Mouse (Mus musculus): ENCODE measurements around the gene Samd14.

Samd14 gene

DNA sequence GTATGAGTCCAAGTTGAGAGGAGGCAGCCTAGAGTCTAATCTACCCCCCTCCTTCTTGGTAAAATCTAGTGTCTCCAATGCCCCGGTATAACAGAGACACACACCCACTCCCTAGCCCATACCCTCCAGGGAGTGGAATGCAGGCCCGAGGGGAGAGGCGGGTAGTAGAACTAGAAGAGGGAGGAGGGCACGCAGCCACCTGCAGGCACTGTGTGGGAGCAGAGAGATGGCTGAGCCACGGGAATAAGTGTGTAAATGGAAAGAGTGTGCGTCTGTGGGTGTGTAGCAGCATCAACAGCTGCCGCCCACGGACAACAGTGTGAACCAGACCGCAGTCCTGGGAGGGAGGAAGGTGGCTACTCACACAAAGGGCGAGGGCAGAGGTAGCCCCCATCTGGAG lies 25.2 kb downstream of the Samd14 start:
- POLR2A ChIA-PET, result interaction anchor here in 1 of 4 experiments (0.6 kb wide), 1 partner anchor 443 kb away, joined by 10 read pairs; no protein-coding TSS in a partner anchor
- CTCF ChIA-PET, result interaction anchor here in 1 of 4 experiments (0.6 kb wide), 1 partner anchor 47 kb away, joined by 3 read pairs; no protein-coding TSS in a partner anchor

DNA sequence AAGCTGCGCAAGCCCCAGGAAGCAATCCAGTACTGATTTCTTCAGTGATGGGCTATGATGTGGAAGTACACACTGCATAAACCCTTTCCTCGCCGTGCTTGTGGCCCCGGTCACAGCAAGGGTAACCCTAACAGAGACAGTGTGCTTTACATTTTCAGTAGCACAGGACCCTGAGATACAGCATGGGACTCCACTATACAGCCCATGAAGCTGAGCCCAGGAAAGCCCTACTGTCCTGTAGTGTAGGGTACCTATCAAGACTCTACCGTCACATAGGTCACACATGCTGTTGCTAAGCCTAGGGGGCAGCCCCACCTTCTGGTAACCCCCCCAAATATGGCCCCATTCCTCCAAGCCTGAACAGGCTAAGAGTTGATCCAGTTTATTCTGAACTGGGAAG lies 26.8 kb downstream of the Samd14 start:
- CTCF ChIA-PET, result interaction anchor here in 1 of 4 experiments (0.6 kb wide), 1 partner anchor 100 kb away, joined by 4 read pairs; no protein-coding TSS in a partner anchor
- POLR2A ChIA-PET, result no interaction called here

DNA sequence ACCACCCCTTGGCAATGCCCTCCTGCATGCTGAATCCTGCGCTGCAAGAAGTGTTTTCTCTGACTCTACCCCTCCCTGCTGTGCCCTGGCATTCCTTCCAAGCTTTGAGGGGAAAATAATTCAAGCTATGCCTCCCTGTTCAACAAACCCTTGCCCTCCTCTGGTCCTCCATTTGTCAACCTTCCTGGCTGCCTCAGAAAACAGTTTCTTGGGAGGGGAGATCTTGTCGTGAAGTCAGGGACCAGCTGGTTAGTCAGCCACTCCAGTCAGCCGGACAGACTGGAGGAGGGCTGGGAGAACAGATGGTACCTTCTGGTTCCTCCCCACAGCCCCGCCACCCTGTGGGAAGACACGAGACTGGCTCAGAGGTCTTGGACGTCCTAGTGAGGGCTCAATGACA lies 27.6 kb downstream of the Samd14 start:
- ChIA-PET POLR2A (no interaction called here), CTCF (no interaction called here)

DNA sequence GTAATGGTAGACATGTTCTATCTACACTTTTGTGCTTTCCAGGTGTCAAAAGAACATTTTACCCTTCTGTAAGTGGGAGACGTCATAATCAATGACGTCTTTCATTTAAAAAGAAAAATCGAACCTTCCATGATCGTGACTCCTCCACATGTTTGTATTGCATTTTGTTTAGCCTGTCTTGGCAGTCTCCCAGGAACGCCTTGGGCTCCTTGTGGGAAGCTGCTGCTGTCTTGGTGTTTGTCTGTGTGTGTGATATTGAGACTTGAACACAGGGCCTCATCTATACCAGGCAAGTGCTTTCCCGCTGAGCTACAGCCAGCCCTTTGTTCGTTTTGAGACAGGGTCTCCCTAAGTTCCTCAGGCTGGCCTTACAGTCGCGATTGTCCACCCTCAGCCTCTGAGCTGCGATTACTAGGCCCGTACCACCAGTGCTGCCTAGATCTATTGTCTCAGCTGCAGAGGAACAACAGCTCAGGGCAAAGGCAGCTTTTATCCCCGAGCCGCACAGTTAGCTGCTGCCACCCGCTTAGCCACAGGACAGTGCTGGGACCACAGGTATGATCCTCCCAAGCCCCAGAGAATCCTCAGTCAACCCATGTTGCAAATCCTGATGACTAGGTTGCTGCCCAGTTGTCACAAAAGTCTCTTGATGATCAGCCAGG lies 28.6 kb downstream of the Samd14 start:
- ChIA-PET CTCF (interaction anchor here in 1 of 4 experiments (0.6 kb wide), 1 partner anchor 1222 kb away, joined by 4 read pairs; no protein-coding TSS in a partner anchor), POLR2A (no interaction called here)

DNA sequence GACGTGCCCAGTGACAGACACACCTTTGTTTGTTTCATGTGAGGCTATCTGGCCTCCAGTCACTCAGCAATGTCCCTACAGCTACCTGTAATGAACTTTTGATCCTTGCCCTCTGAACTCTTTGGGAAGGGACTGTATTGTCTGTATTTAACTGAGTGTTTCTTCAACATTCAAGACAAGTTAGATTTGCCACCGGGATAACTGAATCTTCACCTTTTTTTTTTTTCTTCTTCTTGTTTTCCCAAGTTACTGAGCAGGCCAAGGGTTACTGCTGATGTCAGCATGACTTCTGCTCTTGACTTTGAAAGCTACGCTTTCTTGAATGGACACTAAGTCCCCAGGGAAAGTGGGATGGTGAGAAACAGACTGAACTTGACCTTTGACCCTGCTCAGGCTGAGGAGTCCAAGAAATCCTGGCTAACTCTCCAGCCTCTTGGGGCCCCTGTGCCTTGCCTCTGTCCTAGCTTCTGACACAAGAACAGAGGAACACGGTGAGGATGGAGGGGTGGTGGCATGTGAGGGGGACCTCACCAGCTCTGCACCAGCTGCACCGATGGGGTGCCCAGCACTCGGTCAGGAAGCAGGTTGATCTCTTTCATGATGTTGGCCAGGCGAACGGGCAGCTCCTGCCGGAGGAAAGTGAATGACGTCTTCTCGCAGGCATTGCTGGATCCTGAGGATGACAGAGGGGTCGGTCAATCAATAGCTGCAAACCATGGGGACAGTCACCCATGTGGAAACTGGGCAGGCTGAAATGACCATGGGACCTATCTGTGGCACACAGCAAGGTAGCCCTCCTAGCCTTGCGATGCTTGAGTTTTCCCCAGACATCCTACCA lies 29.4 kb downstream of the Samd14 start:
- ChIA-PET POLR2A (interaction anchor here in 1 of 4 experiments (2.5 kb wide), 1 partner anchor 37 kb away, joined by 6 read pairs; the partner anchor contains the start of gene Itga3), CTCF (interaction anchor here in 2 of 4 experiments (0.5 to 1.9 kb wide), 2 partner anchors 213 to 1359 kb away, joined by 3 to 4 read pairs; no protein-coding TSS in a partner anchor)

DNA sequence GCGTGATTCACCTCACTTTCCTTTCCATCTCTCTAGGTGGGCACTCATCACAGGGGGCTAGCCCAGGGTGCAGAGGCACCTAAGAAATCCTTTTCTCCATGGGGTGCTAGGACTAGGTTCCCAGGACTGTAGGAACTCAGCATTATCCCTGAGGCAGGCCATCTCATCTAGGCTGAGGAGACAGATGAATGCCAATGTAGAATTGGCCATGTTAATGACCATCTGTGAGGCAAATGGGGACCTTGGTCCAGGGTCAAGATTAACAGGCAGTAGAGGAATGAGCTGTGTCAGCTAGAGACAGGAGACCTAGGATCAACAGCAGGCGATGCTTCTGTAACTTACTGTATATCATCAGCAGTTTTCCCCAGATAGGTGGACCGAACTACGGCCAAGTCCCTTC lies 30.1 kb downstream of the Samd14 start:
- CTCF ChIA-PET, result interaction anchor here in 3 of 4 experiments (0.5 to 1.9 kb wide), 3 partner anchors 53 to 1358 kb away, joined by 3 to 4 read pairs (median 3); no protein-coding TSS in a partner anchor
- POLR2A ChIA-PET, result interaction anchor here in 2 of 4 experiments (0.6 to 2.5 kb wide), 4 partner anchors 15 to 271 kb away, joined by 3 to 6 read pairs (median 3); partner anchors contain the start of gene Itga3 (in 1 of the 2)

DNA sequence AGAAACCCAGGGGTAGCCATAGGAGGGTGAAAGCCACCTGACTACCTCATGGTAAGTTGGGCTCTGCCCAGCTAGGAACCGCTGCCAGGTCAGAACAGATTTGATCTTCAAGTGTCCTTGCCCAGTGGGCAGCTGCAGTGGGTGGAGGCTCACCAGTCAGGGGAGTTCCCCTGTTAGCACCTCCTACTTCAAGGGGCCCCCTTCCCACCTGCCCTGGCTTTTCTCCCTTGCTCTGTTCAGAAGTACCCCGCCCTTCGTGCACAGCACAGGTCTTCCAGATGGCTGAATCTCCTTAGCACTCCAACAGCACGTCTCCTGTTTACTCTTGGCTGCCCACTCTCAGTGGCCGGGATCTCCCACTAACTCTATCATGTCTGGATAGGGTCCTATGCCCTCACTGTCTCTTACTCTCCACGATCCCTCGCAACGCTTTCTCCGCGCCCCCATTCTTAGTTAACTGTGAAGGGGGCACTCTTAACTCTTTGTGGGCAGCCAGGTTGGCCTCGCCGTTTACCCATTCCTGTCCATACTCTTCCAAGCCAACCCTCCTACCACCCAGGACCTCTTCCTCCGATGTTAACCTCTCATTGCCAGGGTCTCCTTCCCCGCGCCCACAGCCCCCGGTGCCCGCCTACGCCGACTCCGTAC lies 30.9 kb downstream of the Samd14 start:
- ChIA-PET POLR2A (interaction anchor here in 2 of 4 experiments (0.6 to 2.5 kb wide), 5 partner anchors 11 to 270 kb away, joined by 3 to 6 read pairs (median 3); partner anchors contain the start of gene Itga3 (in 1 of the 2)), CTCF (interaction anchor here in 3 of 4 experiments (0.6 to 2.2 kb wide), 6 partner anchors 16 to 211 kb away, joined by 3 to 6 read pairs (median 4); no protein-coding TSS in a partner anchor)

DNA sequence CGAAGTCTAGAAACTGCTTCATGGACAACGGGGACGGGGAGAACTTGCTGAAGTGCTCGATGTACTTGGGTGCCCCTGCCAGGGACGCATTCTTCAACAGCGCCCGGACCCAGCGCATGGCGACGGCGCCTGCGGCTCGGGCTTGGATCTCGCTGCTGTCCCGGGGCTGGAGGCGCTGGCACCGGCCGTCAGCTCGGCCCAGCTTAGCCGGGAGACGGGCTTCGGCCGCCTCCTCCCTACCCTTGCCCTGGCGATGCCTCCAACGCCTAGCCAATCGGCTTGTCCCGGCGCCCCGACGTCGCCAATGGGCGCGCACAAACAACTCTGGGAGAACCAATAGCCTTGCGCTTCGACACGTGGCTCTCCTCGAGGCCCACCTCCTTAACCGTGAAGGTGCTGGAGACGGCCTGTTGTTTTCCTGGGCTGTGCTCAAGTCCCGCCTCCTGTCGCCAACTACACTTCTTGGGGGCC lies 31.5 kb downstream of the Samd14 start, which contains the start of gene Pdk2:
TSS of gene Pdk2 (minus strand) at position 216 of the 471 bp plus-strand sequence.
- ChIA-PET POLR2A (interaction anchor here in 3 of 4 experiments (0.6 to 2.5 kb wide), 15 partner anchors 11 to 271 kb away, joined by 3 to 6 read pairs (median 3); partner anchors contain the start of genes Itga3 (in 2 of the 3) and Ppp1r9b (in 1 of the 3)), CTCF (interaction anchor here (0.6 to 2.5 kb wide), 26 partner anchors 8 to 255 kb away, joined by 3 to 19 read pairs (median 4); no protein-coding TSS in a partner anchor)

DNA sequence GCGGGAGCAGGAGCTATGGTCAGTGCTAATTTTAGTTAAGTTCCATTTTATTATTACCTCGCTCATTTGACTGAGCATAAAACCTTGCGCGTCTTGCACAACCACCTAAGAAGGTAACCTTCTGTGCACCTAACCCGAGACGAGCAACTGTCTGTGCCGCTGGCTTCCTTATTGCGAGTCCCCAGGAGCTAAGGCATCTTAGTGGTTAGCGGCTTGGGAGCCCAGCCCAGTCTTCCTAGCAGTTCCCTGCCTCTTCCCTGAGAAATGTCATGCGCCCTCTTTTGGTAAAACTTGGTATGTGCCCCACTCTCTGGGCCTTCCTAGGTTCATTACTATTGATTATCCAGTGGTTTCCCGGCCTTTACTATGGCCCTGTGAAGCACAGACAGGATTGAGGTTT lies 32.4 kb downstream of the Samd14 start:
- CTCF ChIA-PET, result interaction anchor here (0.5 to 2.5 kb wide), 47 partner anchors 9 to 567 kb away, joined by 3 to 19 read pairs (median 4); partner anchors contain the start of gene Itga3 (in 1 of the 4)

DNA sequence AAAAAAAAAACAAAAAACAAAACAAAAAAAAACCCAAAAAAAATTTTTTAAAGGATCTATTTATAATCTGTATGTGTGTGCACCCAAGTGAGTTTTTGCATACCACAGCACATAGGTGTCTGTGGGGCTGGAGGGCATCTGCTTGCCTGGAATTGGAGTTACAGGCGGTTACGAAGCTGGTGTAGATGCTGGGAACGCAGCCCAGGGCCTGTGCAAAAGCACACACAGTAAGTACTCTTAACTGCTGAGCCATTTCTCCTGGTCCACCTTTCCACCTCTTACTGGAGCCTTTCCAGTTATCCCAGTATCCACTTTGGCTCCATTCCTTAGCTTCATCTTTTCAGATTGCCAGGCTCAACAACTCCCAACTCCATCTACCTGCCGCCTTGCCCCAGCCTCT lies 33.4 kb downstream of the Samd14 start:
- POLR2A ChIA-PET, result interaction anchor here in 3 of 4 experiments (0.6 to 2.1 kb wide), 5 partner anchors 9 to 464 kb away, joined by 3 to 5 read pairs (median 3); partner anchors contain the start of gene Itga3 (in 1 of the 3)

More for the DNA sequence above, 32.4 kb downstream of the Samd14 start:
- POLR2A ChIA-PET, result interaction anchor here in 3 of 4 experiments (0.6 to 2.1 kb wide), 21 partner anchors 9 to 556 kb away, joined by 3 to 6 read pairs (median 3); partner anchors contain the start of genes Ppp1r9b (in 2 of the 3) and Itga3 (in 1 of the 3)

DNA sequence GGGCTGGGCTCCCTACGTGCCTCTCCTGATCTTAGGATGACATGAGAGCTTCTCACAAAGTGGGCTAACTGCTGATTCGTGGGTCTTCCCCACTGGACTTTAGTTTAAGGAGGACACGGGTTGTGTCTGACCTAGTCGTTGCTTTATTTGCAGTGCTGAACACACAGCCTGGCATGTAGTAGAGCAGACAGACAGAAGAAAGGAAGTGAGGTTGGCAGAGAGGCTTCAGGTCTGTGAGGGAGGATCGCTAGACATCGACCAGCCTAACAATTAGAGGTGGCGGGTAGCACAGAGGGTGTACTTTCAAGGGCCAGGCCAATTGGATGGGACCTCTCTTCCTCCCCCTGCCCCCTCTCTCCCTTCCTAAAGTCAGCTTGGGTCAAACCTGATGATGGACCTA lies 33.9 kb downstream of the Samd14 start:
- ChIA-PET CTCF (interaction anchor here in 2 of 4 experiments (0.7 to 2.5 kb wide), 6 partner anchors 10 to 215 kb away, joined by 3 to 19 read pairs (median 4); no protein-coding TSS in a partner anchor), POLR2A (interaction anchor here in 2 of 4 experiments (0.6 to 1.2 kb wide), 3 partner anchors 10 to 101 kb away, joined by 3 read pairs; no protein-coding TSS in a partner anchor)

More for the DNA sequence above, 33.4 kb downstream of the Samd14 start:
- CTCF ChIA-PET, result interaction anchor here in 3 of 4 experiments (0.7 to 2.5 kb wide), 12 partner anchors 10 to 216 kb away, joined by 3 to 19 read pairs (median 5); no protein-coding TSS in a partner anchor

DNA sequence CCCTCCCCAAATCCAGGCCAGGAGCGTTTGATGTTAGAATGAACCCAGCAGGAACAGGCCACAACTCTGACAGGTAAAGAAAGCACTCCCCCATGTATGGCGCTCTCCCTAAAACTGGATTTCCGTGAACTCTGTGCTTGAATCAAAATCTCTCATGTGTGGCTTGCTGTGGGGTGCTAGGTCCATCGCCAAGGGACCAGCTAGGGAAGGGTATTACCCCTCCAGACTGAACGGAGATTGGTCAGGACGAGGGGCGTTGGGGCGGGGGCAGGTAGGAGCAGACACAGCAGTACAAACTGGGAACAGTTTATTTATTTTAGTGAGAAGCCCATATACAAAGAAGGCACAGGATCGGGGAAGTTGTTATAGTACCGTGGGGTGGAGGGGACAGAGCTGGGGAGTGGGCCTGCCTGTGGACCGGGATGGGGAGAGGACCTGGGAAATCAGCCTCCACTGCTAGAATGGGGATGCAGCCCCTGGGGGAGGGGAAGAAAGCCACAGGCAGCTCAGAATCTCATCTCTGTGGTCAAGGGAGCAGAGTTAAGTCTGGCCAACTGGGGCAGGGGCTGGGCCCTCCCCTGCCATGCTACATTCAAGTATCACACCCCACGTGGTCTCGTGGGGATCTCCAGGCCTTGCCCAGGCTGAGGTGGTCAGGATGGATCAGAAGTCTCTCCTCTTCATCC lies 34.6 kb downstream of the Samd14 start:
- POLR2A ChIA-PET, result interaction anchor here in 1 of 4 experiments (1.2 kb wide), 1 partner anchor 11 kb away, joined by 3 read pairs; no protein-coding TSS in a partner anchor
- CTCF ChIA-PET, result interaction anchor here in 2 of 4 experiments (0.6 to 1.4 kb wide), 3 partner anchors 26 to 187 kb away, joined by 3 to 5 read pairs (median 3); no protein-coding TSS in a partner anchor

DNA sequence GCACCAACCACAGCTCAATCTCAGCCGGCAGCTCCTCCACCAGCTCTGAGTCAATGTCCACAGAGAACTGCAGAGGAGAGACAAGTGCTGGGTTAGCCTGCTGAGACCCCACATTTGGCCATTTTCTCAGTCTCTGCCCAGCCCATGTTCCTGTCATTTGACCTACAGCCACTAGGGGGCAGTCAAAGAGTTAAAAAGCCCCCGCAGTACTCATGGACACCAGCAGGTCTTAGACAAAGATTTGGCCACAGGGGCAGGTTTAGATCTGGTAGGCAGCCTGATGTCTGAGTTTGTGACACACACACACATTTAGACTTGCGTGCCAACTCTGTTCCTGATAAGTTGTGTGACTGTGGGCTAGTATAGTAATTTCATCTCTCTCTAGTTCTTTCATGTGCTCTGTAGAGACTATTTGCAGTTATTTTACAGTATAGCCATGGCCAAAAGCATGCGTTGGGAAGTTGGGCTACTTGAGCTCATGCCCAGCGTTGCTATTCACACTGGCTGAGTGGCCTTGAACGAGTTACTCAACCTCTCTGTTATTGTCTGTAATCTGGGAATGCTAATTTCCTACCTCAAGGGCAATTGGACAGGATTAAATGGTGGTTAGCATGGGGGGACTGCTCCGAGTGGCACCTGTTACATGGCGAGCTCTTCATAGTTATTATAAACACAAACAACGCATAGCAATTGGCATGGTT lies 37.5 kb downstream of the Samd14 start:
- CTCF ChIA-PET, result interaction anchor here (0.6 to 2.2 kb wide), 18 partner anchors 10 to 474 kb away, joined by 3 to 7 read pairs (median 4); no protein-coding TSS in a partner anchor
- POLR2A ChIA-PET, result interaction anchor here in 1 of 4 experiments (1.1 to 1.7 kb wide), 3 partner anchors 9 to 111 kb away, joined by 3 to 7 read pairs (median 4); partner anchors contain the start of gene Col1a1

DNA sequence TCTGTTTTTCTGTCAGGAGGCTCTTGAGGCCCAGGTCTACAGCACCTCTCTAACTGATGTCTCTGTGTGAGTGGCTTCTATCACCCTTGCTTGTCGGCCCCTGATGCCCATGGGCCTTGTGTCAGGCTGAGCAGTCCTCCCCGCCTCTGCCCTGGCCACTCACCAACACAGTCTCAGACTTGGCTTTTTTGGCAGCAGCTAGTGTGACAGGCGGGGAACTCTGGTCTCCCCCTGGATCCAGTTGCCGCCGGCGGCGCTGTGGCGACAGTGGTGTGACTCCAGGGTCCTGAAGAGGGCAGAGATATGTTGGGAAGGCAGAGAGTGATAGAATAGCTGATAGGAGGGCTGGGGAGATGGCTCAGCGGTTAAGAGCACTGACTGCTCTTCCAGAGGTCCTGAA lies 43.4 kb downstream of the Samd14 start:
- CTCF ChIA-PET, result interaction anchor here in 1 of 4 experiments (0.6 kb wide), 1 partner anchor 560 kb away, joined by 4 read pairs; no protein-coding TSS in a partner anchor
- POLR2A ChIA-PET, result interaction anchor here in 1 of 4 experiments (0.6 kb wide), 1 partner anchor 57 kb away, joined by 5 read pairs; no protein-coding TSS in a partner anchor

DNA sequence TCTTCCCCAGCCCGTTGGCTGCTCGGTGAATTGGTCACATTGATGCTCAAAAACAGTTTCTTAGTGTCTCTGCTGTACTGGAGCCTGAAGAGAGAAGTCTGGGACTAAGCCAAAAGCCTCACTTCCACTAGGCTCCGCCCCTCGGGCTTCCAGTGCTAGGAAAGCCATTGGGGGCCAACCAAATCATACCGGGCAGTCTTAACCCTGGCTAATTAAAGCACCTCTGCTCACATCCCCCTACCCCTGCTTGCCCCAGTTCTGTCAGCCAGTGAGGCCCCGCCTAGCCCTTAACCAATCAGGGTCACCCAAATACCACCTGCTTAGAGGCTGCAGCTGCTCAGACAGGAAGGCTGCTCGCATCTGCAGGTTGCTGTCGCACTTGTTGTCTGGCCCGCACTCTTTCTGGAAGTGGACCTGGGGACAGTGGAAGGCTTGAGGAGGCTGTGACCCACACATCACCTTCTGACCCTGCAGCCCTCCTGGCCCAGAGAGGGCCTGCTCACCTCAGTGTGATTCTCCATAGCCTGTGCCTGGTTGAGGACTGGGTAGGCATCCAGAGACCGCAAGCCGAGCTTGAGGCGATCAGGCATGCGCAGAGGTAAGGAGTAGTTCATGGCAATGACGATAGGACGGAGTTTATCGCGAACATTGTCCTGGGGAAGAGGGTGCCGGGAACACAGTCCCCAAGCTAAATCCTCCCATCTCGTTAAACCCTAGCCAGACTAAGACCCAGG lies 47.3 kb downstream of the Samd14 start:
- ChIA-PET POLR2A (interaction anchor here in 3 of 4 experiments (0.6 to 1.6 kb wide), 7 partner anchors 10 to 262 kb away, joined by 3 to 4 read pairs (median 3); partner anchors contain the start of gene Pdk2 (in 1 of the 3)), CTCF (interaction anchor here in 3 of 4 experiments (0.6 to 2.2 kb wide), 10 partner anchors 10 to 271 kb away, joined by 3 to 10 read pairs (median 4); no protein-coding TSS in a partner anchor)
